Mouse (Mus musculus) stomach, embryonic 16.5 days (tissue): ENCODE results near the gene Jade1. TPM values are rescaled to one million over a fixed set of nuclear protein-coding genes. Genes with fewer than 3 reads are reported as not detected.

ENCODE experiments used
- ATAC-seq: fragments of 200-750 bp; cut with Nextera tagmentation; 2 replicates; pipeline ENCODE4 v1.8.0; 2017; ENCODE audit warnings: moderate number of reproducible peaks, moderate TSS enrichment; ENCODE audit not compliant: insufficient read depth, low FRiP score
- H3K27ac ChIP-seq: fragments of 300-500 bp; sonication (generic); 2 replicates; pipeline ENCODE4 v1.5.1; 2014; ENCODE audit warnings: low read length
- H3K27me3 ChIP-seq: fragments of 300-500 bp; sonication (generic); 2 replicates; pipeline ENCODE4 v1.6.1; 2014; ENCODE audit warnings: low read length, control low read depth, mixed read lengths; ENCODE audit not compliant: control insufficient read depth, insufficient read depth
- H3K36me3 ChIP-seq: fragments of 300-500 bp; sonication (generic); 2 replicates; pipeline ENCODE4 v1.6.1; 2014; ENCODE audit warnings: low read length; ENCODE audit not compliant: control insufficient read depth, insufficient read depth
- H3K4me1 ChIP-seq: fragments of 300-500 bp; sonication (generic); 2 replicates; pipeline ENCODE4 v1.6.1; 2014; ENCODE audit warnings: low read length, control low read depth, mixed read lengths; ENCODE audit not compliant: control insufficient read depth, insufficient read depth
- H3K4me2 ChIP-seq: fragments of 300-500 bp; sonication (generic); 2 replicates; pipeline ENCODE4 v1.6.1; 2014; ENCODE audit warnings: low read depth, low read length, mixed read lengths
- H3K4me3 ChIP-seq: fragments of 300-500 bp; sonication (generic); replicated peaks from 2 replicates; pipeline ENCODE4 v1.5.1; 2014; ENCODE audit warnings: mild to moderate bottlenecking, low read length
- H3K9ac ChIP-seq: fragments of 300-500 bp; sonication (generic); 2 replicates; pipeline ENCODE4 v1.6.1; 2014; ENCODE audit warnings: low read length
- H3K9me3 ChIP-seq: fragments of 300-500 bp; sonication (generic); replicated peaks from 2 replicates; pipeline ENCODE4 v1.6.1; 2016; ENCODE audit warnings: low read length, control low read depth; ENCODE audit not compliant: control insufficient read depth
- WGBS: fragments of 180-500 bp; shearing (Covaris S2); extraction: QIAGEN DNeasy Blood & Tissue Kit; methylation state at CpG from one replicate; pipeline ENCODE4 v1.1.7; 2014; 5-methylcytosine and 5-hydroxymethylcytosine counted together
- polyA plus RNA-seq: library from polyadenylated mRNA; unstranded; fragments of >200 nt; fragmentation: Nextera tagmentation; extraction: Ambion mirVana; gene quantifications from 2 replicates; pipeline ENCODE4 v1.2.1, GENCODE M21; 2015

Gene Jade1
- polyA plus RNA-seq, 1 experiment from 2014 or later = 11.6 TPM

- peaks cover 9% of the 10 kb centered on the region for H3K36me3 ChIP-seq
- H3K27me3 ChIP-seq = no peaks in the 10 kb centered on the region
- no peak overlapping the region for H3K4me3 ChIP-seq
- no peak overlapping the region for H3K27ac ChIP-seq
- H3K4me1 ChIP-seq = no peaks in the 10 kb centered on the region
- H3K4me2 ChIP-seq = no peak overlapping the region
- 88% methylated on average over 8 of the region's 8 CpGs for WGBS
- H3K9ac ChIP-seq = no peak overlapping the region
- no peaks in the 10 kb centered on the region for H3K9me3 ChIP-seq
- ATAC-seq = no peak
Observed at GRCm38 (mm10) chr3:41597036-41597435, 41.5 kb downstream of the Jade1 start.

GRCm38 (mm10) chr3:41598412-41598811, 42.9 kb downstream of the Jade1 start:
- H3K36me3 ChIP-seq = peaks cover 9% of the 10 kb centered on the region
- 86% methylated on average over 9 of the region's 9 CpGs for WGBS
- H3K9ac ChIP-seq = no peak overlapping the region
- H3K4me3 ChIP-seq = no peak overlapping the region
- H3K27me3 ChIP-seq = no peaks in the 10 kb centered on the region
- no peak for ATAC-seq
- no peaks in the 10 kb centered on the region for H3K9me3 ChIP-seq
- H3K4me1 ChIP-seq = 0 out of 2 replicates have a peak, but pooled peaks cover 6% of the 10 kb centered on the region
- no peak overlapping the region for H3K4me2 ChIP-seq
- H3K27ac ChIP-seq = no peak overlapping the region

GRCm38 (mm10) chr3:41599226-41599625, 43.7 kb downstream of the Jade1 start:
- ATAC-seq = no peak
- Histone ChIP-seq H3K9me3 (no peaks in the 10 kb centered on the region), H3K9ac (no peak overlapping the region), H3K27ac (no peak overlapping the region), H3K4me3 (no peak overlapping the region), H3K27me3 (no peaks in the 10 kb centered on the region), H3K4me1 (0 out of 2 replicates have a peak, but pooled peaks cover 6% of the 10 kb centered on the region), H3K4me2 (no peak overlapping the region), H3K36me3 (peaks cover 6% of the 10 kb centered on the region; the same call in 1 of the 2 replicates)
- WGBS = 85% methylated on average over 10 of the region's 10 CpGs

GRCm38 (mm10) chr3:41599806-41600589, 44.5 kb downstream of the Jade1 start:
- peak; percentile 37; the same call in 1 of the 2 replicates for ATAC-seq
- WGBS = 85% methylated on average over 14 of the region's 14 CpGs
- no peak overlapping the region for H3K4me2 ChIP-seq
- no peak overlapping the region for H3K27ac ChIP-seq
- peaks cover 12% of the 10 kb centered on the region; the same call in 1 of the 2 replicates for H3K36me3 ChIP-seq
- H3K9ac ChIP-seq = no peak overlapping the region
- 0 out of 2 replicates have a peak, but pooled peaks cover 6% of the 10 kb centered on the region for H3K4me1 ChIP-seq
- no peak overlapping the region for H3K4me3 ChIP-seq
- no peaks in the 10 kb centered on the region for H3K27me3 ChIP-seq
- H3K9me3 ChIP-seq = no peaks in the 10 kb centered on the region

- ATAC-seq = no peak
- Histone ChIP-seq H3K9ac (no peak overlapping the region), H3K4me1 (0 out of 2 replicates have a peak, but pooled peaks cover 6% of the 10 kb centered on the region), H3K4me2 (no peak overlapping the region), H3K4me3 (no peak overlapping the region), H3K36me3 (peaks cover 16% of the 10 kb centered on the region; the same call in 1 of the 2 replicates), H3K27ac (no peak overlapping the region), H3K27me3 (no peaks in the 10 kb centered on the region), H3K9me3 (no peaks in the 10 kb centered on the region)
- WGBS = 78% methylated on average over 9 of the region's 9 CpGs
Observed at GRCm38 (mm10) chr3:41601226-41602020, 45.9 kb downstream of the Jade1 start.

GRCm38 (mm10) chr3:41602933-41603332, 47.4 kb downstream of the Jade1 start:
- Histone ChIP-seq H3K27me3 (no peaks in the 10 kb centered on the region), H3K4me3 (no peak overlapping the region), H3K4me2 (no peak overlapping the region), H3K36me3 (peaks cover 9% of the 10 kb centered on the region; the same call in 1 of the 2 replicates), H3K4me1 (0 out of 2 replicates have a peak, but pooled peaks cover 6% of the 10 kb centered on the region), H3K27ac (no peak overlapping the region), H3K9ac (no peak overlapping the region), H3K9me3 (no peaks in the 10 kb centered on the region)
- WGBS = 33% methylated on average over 10 of the region's 10 CpGs
- no peak for ATAC-seq

- H3K9me3 ChIP-seq = no peaks in the 10 kb centered on the region
- H3K9ac ChIP-seq = no peak overlapping the region
- H3K4me2 ChIP-seq = no peak overlapping the region
- WGBS = 70% methylated on average over 5 of the region's 5 CpGs
- no peak overlapping the region for H3K4me3 ChIP-seq
- H3K4me1 ChIP-seq = 0 out of 2 replicates have a peak, but pooled peaks cover 6% of the 10 kb centered on the region
- no peak for ATAC-seq
- peaks cover 9% of the 10 kb centered on the region; the same call in 1 of the 2 replicates for H3K36me3 ChIP-seq
- no peak overlapping the region for H3K27ac ChIP-seq
- no peaks in the 10 kb centered on the region for H3K27me3 ChIP-seq
Observed at GRCm38 (mm10) chr3:41603470-41604019, 48.0 kb downstream of the Jade1 start.

- 88% methylated on average over 12 of the region's 12 CpGs for WGBS
- Histone ChIP-seq H3K27ac (no peak overlapping the region), H3K4me1 (0 out of 2 replicates have a peak, but pooled peaks cover 6% of the 10 kb centered on the region), H3K9ac (no peak overlapping the region), H3K4me2 (no peak overlapping the region), H3K27me3 (no peaks in the 10 kb centered on the region), H3K9me3 (no peaks in the 10 kb centered on the region), H3K4me3 (no peak overlapping the region), H3K36me3 (peaks cover 10% of the 10 kb centered on the region; the same call in 1 of the 2 replicates)
- no peak for ATAC-seq
Observed at GRCm38 (mm10) chr3:41604629-41605321, 49.2 kb downstream of the Jade1 start.
